Mouse (Mus musculus) C2C12 (cell line): Measurements from ENCODE around the gene Sox6. TPM values are rescaled to one million over a fixed set of nuclear protein-coding genes. Genes with fewer than 3 reads are reported as not detected.

Experiments
- H3K27me3 ChIP-seq: one replicate; pipeline ENCODE4 v1.6.1; 2011; ENCODE audit not compliant: control insufficient read depth, insufficient read depth, insufficient read length
- H3K36me3 ChIP-seq: one replicate; pipeline ENCODE4 v1.6.1; 2011; ENCODE audit not compliant: control insufficient read depth, insufficient read depth
- H3K4me3 ChIP-seq: one replicate; pipeline ENCODE4 v1.5.1; 2011; ENCODE audit warnings: mild to moderate bottlenecking, control low read depth; ENCODE audit not compliant: poor library complexity, insufficient read depth, severe bottlenecking
- H3K79me2 ChIP-seq: one replicate; pipeline ENCODE4 v1.6.1; 2011; ENCODE audit not compliant: control insufficient read depth, insufficient read depth
- H3K79me3 ChIP-seq: one replicate; pipeline ENCODE4 v1.6.1; 2011; ENCODE audit warnings: low read depth, control low read depth
- H3ac ChIP-seq: one replicate; pipeline ENCODE3; 2011; ENCODE audit warnings: low read depth; ENCODE audit not compliant: control insufficient read depth, insufficient read length
- CEBPB ChIP-seq: IDR thresholded peaks from one replicate; pipeline ENCODE4 v1.6.1; 2011; ENCODE audit warnings: low read depth, mild to moderate bottlenecking, control low read depth, moderate library complexity
- CTCF ChIP-seq: IDR thresholded peaks from one replicate; pipeline ENCODE4 v1.5.1; 2011; ENCODE audit not compliant: control insufficient read depth, insufficient read depth, insufficient read length
- FOSL1 ChIP-seq: IDR thresholded peaks from one replicate; pipeline ENCODE4 v1.8.0; 2011; ENCODE audit warnings: mild to moderate bottlenecking, low read length; ENCODE audit not compliant: poor library complexity, insufficient read depth, severe bottlenecking
- MAX ChIP-seq: IDR thresholded peaks from one replicate; pipeline ENCODE4 v1.6.1; 2011; ENCODE audit warnings: mild to moderate bottlenecking, control low read depth
- MYOD1 ChIP-seq: IDR thresholded peaks from one replicate; pipeline ENCODE4 v1.6.1; 2011; ENCODE audit warnings: low read depth; ENCODE audit not compliant: control insufficient read depth, insufficient read length
- MYOG ChIP-seq: IDR thresholded peaks from one replicate; pipeline ENCODE4 v1.6.1; 2011; ENCODE audit not compliant: control insufficient read depth, insufficient read length; ENCODE audit errors: extremely low read depth
- USF1 ChIP-seq: IDR thresholded peaks from one replicate; pipeline ENCODE4 v1.6.1; 2011; ENCODE audit warnings: low read depth, mild to moderate bottlenecking, control low read depth, moderate library complexity
- polyA plus RNA-seq: library from polyadenylated mRNA; unstranded; fragments of >200 nt; fragmentation: generic; extraction: Trizol; gene quantifications from one replicate; pipeline ENCODE4 v1.2.1, GENCODE M21; 2012; ENCODE audit warnings: missing spikeins

Gene Sox6
- polyA plus RNA-seq, 1 experiment: 0.08 TPM

- Histone ChIP-seq H3K79me2 (no peaks in the 10 kb centered on the region), H3K4me3 (no peak overlapping the region), H3ac (no peak overlapping the region), H3K36me3 (no peaks in the 10 kb centered on the region), H3K79me3 (no peaks in the 10 kb centered on the region), H3K27me3 (peaks cover 23% of the 10 kb centered on the region)
- TF ChIP-seq USF1: no peak
- TF ChIP-seq FOSL1: no peak
These were observed 572 bp downstream of the Sox6 start for GRCm38 (mm10) chr7:116038024-116038423.

- TF ChIP-seq CEBPB: no peak
- TF ChIP-seq MYOD1: no peak
- no peak for TF ChIP-seq CTCF
- TF ChIP-seq MYOG: no peak
- no peak for TF ChIP-seq USF1
- Histone ChIP-seq H3K79me2 (no peaks in the 10 kb centered on the region), H3K4me3 (no peak overlapping the region), H3K36me3 (no peaks in the 10 kb centered on the region), H3K27me3 (peaks cover 28% of the 10 kb centered on the region), H3K79me3 (no peaks in the 10 kb centered on the region), H3ac (no peak overlapping the region)
These were observed 1.7 kb downstream of the Sox6 start for GRCm38 (mm10) chr7:116036591-116037555.

GRCm38 (mm10) chr7:116035504-116035903 lies 3.1 kb downstream of the Sox6 start:
- Histone ChIP-seq H3K36me3 (no peaks in the 10 kb centered on the region), H3ac (no peak overlapping the region), H3K79me3 (no peaks in the 10 kb centered on the region), H3K27me3 (peaks cover 38% of the 10 kb centered on the region), H3K4me3 (no peak overlapping the region), H3K79me2 (no peaks in the 10 kb centered on the region)
- TF ChIP-seq USF1: no peak
- TF ChIP-seq CEBPB: no peak
- TF ChIP-seq MYOG: no peak
- TF ChIP-seq CTCF: no peak
- TF ChIP-seq MYOD1: no peak

GRCm38 (mm10) chr7:116034282-116034758 lies 4.3 kb downstream of the Sox6 start:
- TF ChIP-seq CTCF (no peak), FOSL1 (no peak), MYOD1 (no peak), MAX (no peak)
- H3ac ChIP-seq: no peak overlapping the region
- H3K79me3 ChIP-seq: no peaks in the 10 kb centered on the region
- no peaks in the 10 kb centered on the region for H3K36me3 ChIP-seq
- no peaks in the 10 kb centered on the region for H3K79me2 ChIP-seq
- peaks cover 42% of the 10 kb centered on the region for H3K27me3 ChIP-seq
- H3K4me3 ChIP-seq: no peak overlapping the region

- peaks cover 42% of the 10 kb centered on the region for H3K27me3 ChIP-seq
- no peak overlapping the region for H3K4me3 ChIP-seq
- no peak overlapping the region for H3ac ChIP-seq
- no peaks in the 10 kb centered on the region for H3K79me3 ChIP-seq
- H3K79me2 ChIP-seq: no peaks in the 10 kb centered on the region
- no peaks in the 10 kb centered on the region for H3K36me3 ChIP-seq
- TF ChIP-seq USF1 (no peak), CTCF (no peak), MAX (no peak), MYOG (no peak), MYOD1 (no peak)
These were observed 5.0 kb downstream of the Sox6 start for GRCm38 (mm10) chr7:116033371-116034241.
